Mouse (Mus musculus) cerebellum, adult 18-20 months (tissue): ENCODE data around the gene Lrch1.

Source experiments
- DNase-seq, 2 experiments: peaks; one replicate each; pipeline ENCODE4 v3.0.0; 2021

Gene Lrch1

DNA sequence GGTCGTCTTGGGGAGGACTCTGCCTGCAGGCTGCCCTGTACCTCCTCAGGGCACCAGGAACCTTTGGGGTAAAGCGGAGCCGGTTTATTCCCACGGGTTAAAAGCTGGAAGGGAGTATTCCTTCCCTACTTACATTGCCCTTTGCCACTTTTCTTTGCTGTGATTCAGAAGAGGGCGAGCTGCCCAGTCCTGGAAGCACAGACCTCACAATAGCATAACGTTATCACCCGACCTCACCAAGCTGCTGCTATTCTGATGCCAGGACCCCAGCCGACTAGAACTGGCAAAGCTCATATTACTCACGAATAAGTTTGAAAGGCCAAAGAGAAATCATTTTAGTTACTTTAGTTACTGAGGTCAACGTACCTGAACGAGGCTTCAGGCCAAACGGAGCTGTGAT lies 152.7 kb downstream of the Lrch1 start:
- DNase-seq: no peak

- no peak for DNase-seq
Measured at GRCm38 (mm10) chr14:74792793-74793192, 154.9 kb downstream of the Lrch1 start.

DNA sequence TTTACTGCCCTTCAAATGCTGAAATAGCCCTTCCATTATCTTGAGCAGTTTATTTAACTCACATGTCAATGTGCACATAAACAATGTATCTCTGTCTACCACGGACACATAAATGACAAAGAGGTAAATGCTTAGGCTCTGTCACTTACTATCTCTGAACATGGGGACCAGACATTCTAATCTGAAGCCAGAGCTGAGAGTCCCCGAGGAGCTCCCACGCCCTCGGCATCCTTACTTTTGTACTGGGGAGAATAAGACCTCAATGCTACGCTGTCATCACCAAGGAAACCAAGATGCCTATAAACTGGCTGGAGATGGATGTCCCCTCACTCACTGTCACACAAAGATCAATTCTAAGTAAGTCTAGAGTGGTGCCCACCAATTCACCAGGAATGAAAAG lies 157.1 kb downstream of the Lrch1 start:
- DNase-seq: no peak

GRCm38 (mm10) chr14:74788766-74789165 lies 158.9 kb downstream of the Lrch1 start:
- peak in 1 of 2 experiments; percentile 12 for DNase-seq

DNA sequence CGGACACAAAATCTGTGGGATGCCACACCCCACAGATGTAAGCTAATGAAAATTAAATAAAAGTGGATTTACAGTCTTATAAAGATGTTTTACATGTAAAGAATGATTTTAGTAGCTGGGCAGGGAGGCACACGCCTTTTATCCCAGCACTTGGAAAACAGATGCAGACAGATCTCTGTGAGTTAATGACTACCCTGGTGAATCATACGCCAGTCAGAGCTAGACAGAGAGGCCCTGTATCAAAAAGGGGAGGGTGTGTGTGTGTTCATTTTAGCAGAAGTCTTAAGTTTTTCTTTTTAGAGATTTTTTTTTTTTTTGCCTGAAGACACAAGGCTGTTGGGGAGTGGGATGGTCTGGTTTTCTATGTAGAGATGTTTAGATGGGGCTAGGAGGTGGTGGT lies 160.0 kb downstream of the Lrch1 start:
- no peak for DNase-seq

- no peak for DNase-seq
Measured at GRCm38 (mm10) chr14:74784243-74784934, 163.3 kb downstream of the Lrch1 start.

GRCm38 (mm10) chr14:74774046-74774619 lies 173.5 kb downstream of the Lrch1 start:
- DNase-seq: no peak

DNA sequence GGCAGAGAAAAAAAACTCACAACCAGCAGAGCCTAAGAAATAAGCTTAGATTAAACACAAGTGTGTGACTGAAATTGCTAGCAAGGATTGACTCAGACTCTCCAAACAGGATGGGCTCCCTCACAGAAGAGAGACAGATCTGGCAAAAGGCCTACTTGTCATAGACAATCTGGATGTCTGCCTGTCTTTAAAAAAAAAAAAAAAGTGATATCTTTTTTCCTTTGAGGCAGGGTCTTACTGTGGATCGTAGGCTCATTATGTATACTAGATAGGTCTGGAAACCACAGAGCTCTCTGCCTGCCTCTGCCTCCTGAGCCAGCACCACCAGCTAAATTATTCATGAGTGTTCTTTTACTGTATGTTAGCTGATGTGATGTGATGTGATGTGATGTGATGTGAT lies 179.8 kb downstream of the Lrch1 start:
- no peak for DNase-seq

GRCm38 (mm10) chr14:74764191-74764918 lies 183.3 kb downstream of the Lrch1 start:
- DNase-seq: peak; percentile 76 to 79

- no peak for DNase-seq
Measured at GRCm38 (mm10) chr14:74736850-74737249, 210.8 kb downstream of the Lrch1 start.

- no peak for DNase-seq
Measured at GRCm38 (mm10) chr14:74735471-74735870, 212.2 kb downstream of the Lrch1 start.

DNA sequence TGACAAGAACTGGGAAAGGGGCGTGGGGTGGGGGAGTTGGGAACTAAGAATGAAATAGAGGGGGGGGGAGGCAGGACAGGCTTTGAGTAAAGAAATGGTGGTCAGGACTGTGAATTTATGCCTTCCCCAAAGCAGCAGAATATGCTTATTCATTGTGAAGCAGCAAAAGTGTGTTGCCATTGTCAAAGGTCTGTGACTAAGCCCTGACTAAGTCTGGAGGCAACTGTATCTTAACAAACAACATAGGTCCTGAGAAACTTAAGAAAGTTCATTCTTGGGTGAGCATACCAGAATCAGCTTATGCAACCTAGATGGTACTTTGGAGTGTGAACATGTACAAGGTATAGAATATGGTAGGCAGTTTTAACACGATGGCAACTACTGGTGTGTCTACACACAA lies 214.3 kb downstream of the Lrch1 start:
- no peak for DNase-seq

- peak; percentile 89 to 94 for DNase-seq
Measured at GRCm38 (mm10) chr14:74732079-74732783, 215.4 kb downstream of the Lrch1 start, which contains the start of gene Esd. Gene Esd (plus strand): TSS chr14:74732297.

- no peak for DNase-seq
Measured at GRCm38 (mm10) chr14:74731221-74732078, 216.2 kb downstream of the Lrch1 start.

GRCm38 (mm10) chr14:74723541-74723940 lies 224.1 kb downstream of the Lrch1 start:
- DNase-seq: no peak

DNA sequence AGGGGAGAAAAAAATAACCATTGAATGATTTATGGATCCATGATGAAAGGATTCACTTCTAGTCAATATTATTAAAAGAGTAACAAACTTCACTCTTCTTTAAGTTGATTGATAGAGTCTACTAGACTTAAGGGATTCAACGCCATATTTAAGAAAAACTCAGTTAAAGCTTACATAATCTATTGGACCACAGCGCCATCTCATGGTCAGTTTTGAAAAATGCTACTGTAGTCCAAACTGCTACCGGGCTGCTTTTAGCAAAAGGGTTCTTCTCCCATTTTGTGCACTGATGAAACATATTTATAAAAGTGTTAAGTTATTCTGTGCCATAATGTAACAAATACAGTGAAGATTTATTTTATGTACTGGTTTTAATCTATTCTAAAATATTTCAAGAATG lies 238.6 kb downstream of the Lrch1 start:
- DNase-seq: no peak
